Mouse (Mus musculus): Measurements from ENCODE around the gene Tas2r119. TPM values are rescaled to one million over a fixed set of nuclear protein-coding genes. Genes with fewer than 3 reads are reported as not detected.

The Tas2r119 gene
- polyA plus RNA-seq, 1 experiment from 2014 or later, result not detected

GRCm38 (mm10) chr15:32172175-32172987 lies 4.7 kb upstream of the Tas2r119 start:
- Histone ChIP-seq H3K4me2 (ENCODE audit: low read length) (no peak overlapping the region), H3K36me3 (ENCODE audit: control insufficient read depth, insufficient read depth, low read length) (no peaks in the 10 kb centered on the region), H3K9ac (replicated peaks; ENCODE audit: low read length) (no peak overlapping the region), H3K4me1 (ENCODE audit: control insufficient read depth, insufficient read depth, low read length) (peaks cover 15% of the 10 kb centered on the region; the same call in 1 of the 2 replicates), H3K4me3 (replicated peaks; ENCODE audit: low read depth, low read length) (no peak overlapping the region), H3K27me3 (ENCODE audit: control insufficient read depth, insufficient read depth, low read length) (no peaks in the 10 kb centered on the region; the same call in 1 of the 2 replicates), H3K9me3 (ENCODE audit: control insufficient read depth, low read length) (no peaks in the 10 kb centered on the region), H3K27ac (replicated peaks; ENCODE audit: low read depth, low read length) (no peak overlapping the region)
- ATAC-seq (ENCODE audit: low FRiP score, low TSS enrichment) (no peak; the same call in 1 of the 2 replicates), DNase-seq (peak; percentile 46)
- WGBS, result 34% methylated on average over 9 of the region's 9 CpGs

GRCm38 (mm10) chr15:32172988-32173329 lies 4.1 kb upstream of the Tas2r119 start:
- ATAC-seq (ENCODE audit: low FRiP score, low TSS enrichment), result no peak
- 51% methylated on average over 2 of the region's 2 CpGs for WGBS

GRCm38 (mm10) chr15:32180010-32180725 lies 3.1 kb downstream of the Tas2r119 start:
- Histone ChIP-seq H3K27me3 (ENCODE audit: control insufficient read depth, insufficient read depth, low read length) (no peaks in the 10 kb centered on the region), H3K36me3 (ENCODE audit: control insufficient read depth, insufficient read depth, low read length) (no peaks in the 10 kb centered on the region), H3K4me2 (ENCODE audit: low read length) (no peak overlapping the region), H3K9ac (replicated peaks; ENCODE audit: low read length) (no peak overlapping the region), H3K4me1 (ENCODE audit: control insufficient read depth, insufficient read depth, low read length) (no peaks in the 10 kb centered on the region), H3K4me3 (replicated peaks; ENCODE audit: low read depth, low read length) (no peak overlapping the region), H3K27ac (replicated peaks; ENCODE audit: low read depth, low read length) (no peak overlapping the region), H3K9me3 (ENCODE audit: control insufficient read depth, low read length) (no peaks in the 10 kb centered on the region)
- DNase-seq (no peak), ATAC-seq (ENCODE audit: low FRiP score, low TSS enrichment) (no peak)
- 98% methylated on average over 1 of the region's 1 CpGs for WGBS

More at GRCm38 (mm10) chr15:32172988-32173329, 4.1 kb upstream of the Tas2r119 start:
- H3K36me3 ChIP-seq (ENCODE audit: control insufficient read depth, insufficient read depth, low read length), result no peaks in the 10 kb centered on the region
- H3K27me3 ChIP-seq (ENCODE audit: control insufficient read depth, insufficient read depth, low read length), result no peaks in the 10 kb centered on the region; the same call in 1 of the 2 replicates
- no peak for DNase-seq
- H3K9ac ChIP-seq (replicated peaks; ENCODE audit: low read length), result no peak overlapping the region
- H3K4me2 ChIP-seq (ENCODE audit: low read length), result no peak overlapping the region
- H3K27ac ChIP-seq (replicated peaks; ENCODE audit: low read depth, low read length), result no peak overlapping the region
- H3K9me3 ChIP-seq (ENCODE audit: control insufficient read depth, low read length), result no peaks in the 10 kb centered on the region
- no peak overlapping the region for H3K4me3 ChIP-seq (replicated peaks; ENCODE audit: low read depth, low read length)
- H3K4me1 ChIP-seq (ENCODE audit: control insufficient read depth, insufficient read depth, low read length), result peaks cover 15% of the 10 kb centered on the region; the same call in 1 of the 2 replicates

- H3K27me3 ChIP-seq (ENCODE audit: control insufficient read depth, insufficient read depth, low read length), result no peaks in the 10 kb centered on the region
- ATAC-seq (ENCODE audit: low FRiP score, low TSS enrichment) (no peak), DNase-seq (no peak)
- no peaks in the 10 kb centered on the region for H3K36me3 ChIP-seq (ENCODE audit: control insufficient read depth, insufficient read depth, low read length)
- H3K4me3 ChIP-seq (replicated peaks; ENCODE audit: low read depth, low read length), result no peak overlapping the region
- H3K4me2 ChIP-seq (ENCODE audit: low read length), result no peak overlapping the region
- no peak overlapping the region for H3K9ac ChIP-seq (replicated peaks; ENCODE audit: low read length)
- no peaks in the 10 kb centered on the region for H3K9me3 ChIP-seq (ENCODE audit: control insufficient read depth, low read length)
- H3K27ac ChIP-seq (replicated peaks; ENCODE audit: low read depth, low read length), result no peak overlapping the region
- 97% methylated on average over 1 of the region's 1 CpGs for WGBS
- H3K4me1 ChIP-seq (ENCODE audit: control insufficient read depth, insufficient read depth, low read length), result no peaks in the 10 kb centered on the region
Measured at GRCm38 (mm10) chr15:32182026-32182425, 4.9 kb downstream of the Tas2r119 start.

GRCm38 (mm10) chr15:32184964-32185363 lies 7.9 kb downstream of the Tas2r119 start:
- Histone ChIP-seq H3K4me3 (replicated peaks; ENCODE audit: low read depth, low read length) (no peak overlapping the region), H3K9me3 (ENCODE audit: control insufficient read depth, low read length) (no peaks in the 10 kb centered on the region), H3K27me3 (ENCODE audit: control insufficient read depth, insufficient read depth, low read length) (no peaks in the 10 kb centered on the region), H3K36me3 (ENCODE audit: control insufficient read depth, insufficient read depth, low read length) (no peaks in the 10 kb centered on the region), H3K27ac (replicated peaks; ENCODE audit: low read depth, low read length) (no peak overlapping the region), H3K4me2 (ENCODE audit: low read length) (no peak overlapping the region), H3K9ac (replicated peaks; ENCODE audit: low read length) (no peak overlapping the region), H3K4me1 (ENCODE audit: control insufficient read depth, insufficient read depth, low read length) (no peaks in the 10 kb centered on the region)
- DNase-seq (no peak), ATAC-seq (ENCODE audit: low FRiP score, low TSS enrichment) (no peak)

GRCm38 (mm10) chr15:32189879-32190278 lies 12.8 kb downstream of the Tas2r119 start:
- H3K36me3 ChIP-seq (ENCODE audit: control insufficient read depth, insufficient read depth, low read length), result no peaks in the 10 kb centered on the region
- no peak overlapping the region for H3K4me2 ChIP-seq (ENCODE audit: low read length)
- H3K4me1 ChIP-seq (ENCODE audit: control insufficient read depth, insufficient read depth, low read length), result no peaks in the 10 kb centered on the region
- WGBS, result 88% methylated on average over 3 of the region's 3 CpGs
- no peak overlapping the region for H3K27ac ChIP-seq (replicated peaks; ENCODE audit: low read depth, low read length)
- H3K4me3 ChIP-seq (replicated peaks; ENCODE audit: low read depth, low read length), result no peak overlapping the region
- no peak for DNase-seq
- H3K9me3 ChIP-seq (ENCODE audit: control insufficient read depth, low read length), result no peaks in the 10 kb centered on the region
- H3K27me3 ChIP-seq (ENCODE audit: control insufficient read depth, insufficient read depth, low read length), result no peaks in the 10 kb centered on the region
- no peak for ATAC-seq (ENCODE audit: low FRiP score, low TSS enrichment)
- no peak overlapping the region for H3K9ac ChIP-seq (replicated peaks; ENCODE audit: low read length)

GRCm38 (mm10) chr15:32190436-32190835 lies 13.3 kb downstream of the Tas2r119 start:
- Histone ChIP-seq H3K9ac (replicated peaks; ENCODE audit: low read length) (no peak overlapping the region), H3K4me3 (replicated peaks; ENCODE audit: low read depth, low read length) (no peak overlapping the region), H3K4me1 (ENCODE audit: control insufficient read depth, insufficient read depth, low read length) (no peaks in the 10 kb centered on the region), H3K9me3 (ENCODE audit: control insufficient read depth, low read length) (no peaks in the 10 kb centered on the region), H3K27me3 (ENCODE audit: control insufficient read depth, insufficient read depth, low read length) (no peaks in the 10 kb centered on the region), H3K36me3 (ENCODE audit: control insufficient read depth, insufficient read depth, low read length) (no peaks in the 10 kb centered on the region), H3K27ac (replicated peaks; ENCODE audit: low read depth, low read length) (no peak overlapping the region), H3K4me2 (ENCODE audit: low read length) (no peak overlapping the region)
- 91% methylated on average over 6 of the region's 6 CpGs for WGBS
- ATAC-seq (ENCODE audit: low FRiP score, low TSS enrichment), result no peak
- DNase-seq, result no peak

- H3K27ac ChIP-seq (replicated peaks; ENCODE audit: low read depth, low read length), result no peak overlapping the region
Measured at GRCm38 (mm10) chr15:32192948-32193347, 15.9 kb downstream of the Tas2r119 start.

More at GRCm38 (mm10) chr15:32192948-32193347, 15.9 kb downstream of the Tas2r119 start:
- no peak for ATAC-seq (ENCODE audit: low FRiP score, low TSS enrichment)
- WGBS, result 75% methylated on average over 1 of the region's 1 CpGs
- H3K9me3 ChIP-seq (ENCODE audit: control insufficient read depth, low read length), result no peaks in the 10 kb centered on the region
- H3K27me3 ChIP-seq (ENCODE audit: control insufficient read depth, insufficient read depth, low read length), result no peaks in the 10 kb centered on the region
- no peak for DNase-seq
- H3K4me2 ChIP-seq (ENCODE audit: low read length), result no peak overlapping the region
- 0 out of 2 replicates have a peak, but pooled peaks cover under 1% of the 10 kb centered on the region for H3K4me1 ChIP-seq (ENCODE audit: control insufficient read depth, insufficient read depth, low read length)
- H3K9ac ChIP-seq (replicated peaks; ENCODE audit: low read length), result no peak overlapping the region
- H3K4me3 ChIP-seq (replicated peaks; ENCODE audit: low read depth, low read length), result no peak overlapping the region
- H3K36me3 ChIP-seq (ENCODE audit: control insufficient read depth, insufficient read depth, low read length), result no peaks in the 10 kb centered on the region
